Mouse (Mus musculus) gonadal fat pad, adult 2 months (tissue): ENCODE measurements around the gene Hscb. TPM values are rescaled to one million over a fixed set of nuclear protein-coding genes. Genes with fewer than 3 reads are reported as not detected.

ENCODE experiments used
- DNase-seq: peaks from one replicate; pipeline ENCODE4 v3.0.0-alpha.2; 2012; ENCODE audit warnings: low read depth
- polyA plus RNA-seq: library from polyadenylated mRNA; depleted of rRNA; stranded (reverse); fragments of >200 nt; gene quantifications from 2 replicates; pipeline ENCODE4 v1.2.3, GENCODE M21; 2012

Hscb gene
- polyA plus RNA-seq, 1 experiment, result 17.2 TPM

- DNase-seq, result no peak
These were observed 8.4 kb downstream of the Hscb start for GRCm38 (mm10) chr5:110831036-110831720.

GRCm38 (mm10) chr5:110827576-110827975 is 12.0 kb downstream of the Hscb start:
- no peak for DNase-seq

- DNase-seq, result no peak
These were observed 12.6 kb downstream of the Hscb start for GRCm38 (mm10) chr5:110826781-110827495.

GRCm38 (mm10) chr5:110824421-110824820 is 15.2 kb downstream of the Hscb start:
- no peak for DNase-seq

- no peak for DNase-seq
These were observed 29.8 kb downstream of the Hscb start, which contains the start of gene Ulk1 for GRCm38 (mm10) chr5:110809667-110810325. TSS of gene Ulk1 (minus strand) at chr5:110810097.

GRCm38 (mm10) chr5:110808821-110809666 is 30.5 kb downstream of the Hscb start:
- DNase-seq, result no peak

- DNase-seq, result no peak
These were observed 31.4 kb downstream of the Hscb start for GRCm38 (mm10) chr5:110808061-110808631.

GRCm38 (mm10) chr5:110807453-110807852 is 32.1 kb downstream of the Hscb start:
- no peak for DNase-seq

- no peak for DNase-seq
These were observed 32.9 kb downstream of the Hscb start for GRCm38 (mm10) chr5:110806676-110807075.

- DNase-seq, result no peak
These were observed 33.4 kb downstream of the Hscb start for GRCm38 (mm10) chr5:110806154-110806553.

GRCm38 (mm10) chr5:110804012-110804743 is 35.4 kb downstream of the Hscb start:
- DNase-seq, result no peak

- no peak for DNase-seq
These were observed 36.8 kb downstream of the Hscb start for GRCm38 (mm10) chr5:110802809-110803208.

GRCm38 (mm10) chr5:110802186-110802585 is 37.4 kb downstream of the Hscb start:
- DNase-seq, result no peak

- peak; percentile 81 for DNase-seq
These were observed 38.4 kb downstream of the Hscb start for GRCm38 (mm10) chr5:110801036-110801624.

GRCm38 (mm10) chr5:110797696-110798095 is 41.9 kb downstream of the Hscb start:
- DNase-seq, result peak; percentile 74

- no peak for DNase-seq
These were observed 45.2 kb downstream of the Hscb start for GRCm38 (mm10) chr5:110794363-110794762.

- DNase-seq, result no peak
These were observed 50.9 kb downstream of the Hscb start for GRCm38 (mm10) chr5:110788684-110789083.

- DNase-seq, result no peak
These were observed 53.3 kb downstream of the Hscb start for GRCm38 (mm10) chr5:110786081-110786835.

- DNase-seq, result no peak
These were observed 56.4 kb downstream of the Hscb start for GRCm38 (mm10) chr5:110783150-110783549.
